Comparison of ENCODE assay signal across 9 mouse cellular contexts in genomic region chr5:73950809-73951648, GRCm38 (mm10).
DNase-seq lines count a peak whose midpoint lies in the region; ATAC-seq lines count a peak whose summit lies in the region.
"Had no signal": no experiment of that assay in that cellular context is flagged by ENCODE, and none has a peak within 500 bp of the region (broad histone marks: within the 10 kb centered on the region; RNA-seq: fewer than 3 reads in every experiment).

No protein-coding gene starts in this region.

- H3K27ac ChIP-seq in hindbrain, embryonic 11.5 days (ENCODE audit: low read depth, low read length): no peak overlapping the region
- peak overlapping the region; percentile 66 for H3K27ac ChIP-seq in limb, embryonic 12.5 days
- H3K27ac ChIP-seq: liver, embryonic 14.5 days had no signal

- H3K36me3 ChIP-seq in hindbrain, embryonic 11.5 days (ENCODE audit: control insufficient read depth, insufficient read depth, low read length): no peaks in the 10 kb centered on the region
- no peaks in the 10 kb centered on the region for H3K36me3 ChIP-seq in limb, embryonic 12.5 days

- no peaks in the 10 kb centered on the region for H3K9me3 ChIP-seq in hindbrain, embryonic 11.5 days (ENCODE audit: control insufficient read depth, low read length)
- no peaks in the 10 kb centered on the region for H3K9me3 ChIP-seq in limb, embryonic 12.5 days

- no peak overlapping the region for H3K4me2 ChIP-seq in hindbrain, embryonic 11.5 days (replicated peaks; ENCODE audit: low read depth, low read length)
- no peak overlapping the region for H3K4me2 ChIP-seq in limb, embryonic 12.5 days

- peaks cover 3% of the 10 kb centered on the region; the same call in 1 of the 2 replicates for H3K4me1 ChIP-seq in hindbrain, embryonic 11.5 days (replicated peaks; ENCODE audit: control insufficient read depth, insufficient read depth, low read length)
- H3K4me1 ChIP-seq in limb, embryonic 12.5 days (replicated peaks): peaks cover 13% of the 10 kb centered on the region; the same call in 1 of the 2 replicates

- WGBS in hindbrain, embryonic 11.5 days: 33% methylated on average over 16 of the region's 16 CpGs
- WGBS in limb, embryonic 12.5 days: 48% methylated on average over 16 of the region's 16 CpGs

- H3K9ac ChIP-seq in hindbrain, embryonic 11.5 days (ENCODE audit: low read depth, low read length): no peak overlapping the region
- no peak overlapping the region for H3K9ac ChIP-seq in limb, embryonic 12.5 days (replicated peaks)
- H3K9ac ChIP-seq: liver, embryonic 14.5 days had no signal

- no peak overlapping the region for H3K4me3 ChIP-seq in hindbrain, embryonic 11.5 days (ENCODE audit: low read depth, low read length)
- no peak overlapping the region for H3K4me3 ChIP-seq in limb, embryonic 12.5 days (replicated peaks)

- peak; percentile 70 for DNase-seq in ZHBTc4 (ENCODE audit: low read depth, low spot score)
- peak; percentile 57 for DNase-seq in embryo, embryonic 10 days (ENCODE audit: low spot score)
- DNase-seq in hindbrain, embryonic 11.5 days (ENCODE audit: low spot score): peak; percentile 18
- no peak for DNase-seq in thymus, postnatal 25 days
- no peak for DNase-seq in frontal cortex, postnatal 25 days (ENCODE audit: low spot score in 2 of 2)
- DNase-seq in liver: no peak

- H3K27me3 ChIP-seq in hindbrain, embryonic 11.5 days (ENCODE audit: control insufficient read depth, insufficient read depth, low read length): no peaks in the 10 kb centered on the region
- no peaks in the 10 kb centered on the region for H3K27me3 ChIP-seq in limb, embryonic 12.5 days

- ATAC-seq in hindbrain, embryonic 11.5 days (ENCODE audit: low FRiP score): no peak
- no peak for ATAC-seq in limb, embryonic 12.5 days (ENCODE audit: insufficient number of reproducible peaks, insufficient read depth, low FRiP score, low TSS enrichment, low read depth)
- ATAC-seq in megakaryocyte, adult 5-6 weeks (ENCODE audit: poor library complexity, severe bottlenecking): no peak

Comparison
In these comparisons a context has a peak if more than half of its experiments do, and no peak if none do; other contexts are left out.
1. DNase-seq: peak in ZHBTc4 (single experiment), embryo, embryonic 10 days (single experiment) and hindbrain, embryonic 11.5 days (single experiment); none in thymus, postnatal 25 days (single experiment), frontal cortex, postnatal 25 days (0 of 2) and liver (single experiment).